Mouse (Mus musculus): ENCODE measurements around the gene Spef1.

The Spef1 gene

DNA sequence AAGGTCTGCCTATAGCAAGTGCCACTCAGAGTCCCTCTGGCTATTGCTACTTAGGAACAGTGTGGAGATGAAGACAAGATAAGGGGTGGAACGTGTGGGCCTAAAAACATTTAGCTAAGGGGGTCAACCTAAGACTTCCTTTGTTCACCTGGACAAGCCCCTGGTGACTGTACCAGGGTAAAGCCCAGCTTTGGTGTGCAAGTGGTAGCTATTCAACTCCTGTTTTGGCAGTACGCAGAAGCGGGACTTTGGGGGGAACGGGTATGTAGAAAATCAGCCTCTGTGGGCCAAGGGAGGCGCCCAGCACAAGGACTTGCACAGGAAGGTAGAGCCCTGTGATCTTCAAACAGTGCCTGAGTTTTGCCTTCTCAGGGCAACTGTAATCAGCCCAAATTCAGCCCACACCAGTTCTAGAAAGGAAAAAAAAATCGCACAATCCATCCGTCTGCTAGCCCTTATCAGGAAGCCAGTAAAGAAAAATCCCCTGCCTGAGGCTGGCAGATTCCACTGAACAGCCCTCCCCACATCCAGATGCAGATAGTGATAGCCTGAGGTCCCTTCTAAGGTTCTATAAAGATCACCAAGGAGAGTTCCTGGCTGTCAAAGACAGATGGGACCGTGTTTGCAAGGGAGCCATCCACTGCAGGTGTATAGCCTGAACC is 18.6 kb upstream of the Spef1 start:
- DNase-seq, result no peak

DNA sequence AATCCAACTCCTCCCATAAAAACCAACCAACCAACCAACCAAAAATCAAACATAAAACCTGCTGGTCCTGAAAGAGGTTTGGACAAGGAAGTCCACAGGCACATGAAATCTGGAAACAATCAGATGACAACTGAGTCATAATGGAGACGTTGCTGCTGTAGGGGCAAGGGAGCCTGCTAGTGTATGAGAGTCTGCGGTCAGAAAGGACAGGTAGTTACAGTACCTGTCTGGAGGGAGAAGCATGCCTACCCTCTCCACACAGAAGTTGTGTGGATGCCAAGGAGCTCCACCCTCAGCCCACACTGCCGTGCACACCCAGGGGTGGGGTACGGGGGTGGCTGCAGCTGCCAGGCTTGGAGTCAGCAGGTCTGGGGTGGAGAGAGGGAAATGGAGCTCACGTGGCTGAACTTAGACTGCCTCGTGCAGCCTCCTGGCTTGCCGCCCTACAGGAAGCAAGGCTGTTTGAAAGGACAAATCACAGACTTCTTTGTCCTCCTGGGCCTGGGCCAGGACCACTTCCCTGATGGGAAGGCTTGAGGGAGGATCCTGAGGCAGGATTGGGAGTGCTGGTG is 17.4 kb upstream of the Spef1 start:
- DNase-seq, result peak; percentile 38 to 59

DNA sequence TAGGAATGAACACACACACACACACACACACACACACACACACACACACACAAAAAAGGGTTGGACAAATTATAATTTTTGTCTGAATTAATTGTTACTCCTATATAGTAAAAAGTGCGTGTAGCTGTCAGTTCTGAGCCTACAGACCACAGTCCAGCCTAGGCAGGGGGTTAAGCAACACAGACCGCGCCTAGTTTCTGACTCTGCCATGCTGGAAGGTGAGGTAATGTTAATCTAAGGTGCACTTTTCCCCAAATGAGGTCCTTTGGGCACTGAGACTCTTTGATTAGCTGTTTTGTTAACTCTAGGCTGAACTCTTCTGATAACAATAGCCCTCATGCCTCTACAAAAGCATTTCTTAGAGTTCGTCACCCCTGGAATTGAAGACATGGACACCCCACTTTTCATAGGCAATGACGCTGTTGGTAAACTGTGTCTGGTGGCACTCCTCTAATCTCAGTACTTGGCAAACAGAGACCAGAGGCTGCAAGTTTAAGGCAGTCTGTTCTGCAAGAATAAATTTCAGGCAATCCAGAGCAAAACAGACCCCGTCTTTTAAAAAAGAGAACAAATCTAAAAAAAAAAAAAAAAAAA is 16.8 kb upstream of the Spef1 start:
- no peak for DNase-seq

DNA sequence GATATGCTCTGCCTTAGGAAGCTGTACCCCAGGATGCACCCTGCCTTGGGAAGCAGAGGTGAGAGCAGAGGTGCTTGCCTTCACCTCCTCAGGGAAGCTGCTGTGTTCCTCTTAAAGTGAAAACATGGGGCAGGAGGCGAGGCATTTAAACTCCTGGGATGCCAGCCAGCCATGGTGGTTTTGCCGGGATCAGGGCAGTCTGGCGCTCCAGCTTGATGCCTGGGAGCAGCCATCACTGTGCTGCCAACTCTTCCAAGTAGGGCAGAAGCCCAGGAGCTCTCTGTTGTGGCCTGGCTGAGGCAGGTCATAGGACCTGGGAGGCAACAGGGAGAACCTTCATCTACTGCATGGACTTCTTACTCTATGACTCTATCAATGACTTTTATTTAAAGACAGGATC is 14.2 kb upstream of the Spef1 start:
- DNase-seq, result peak; percentile 37 to 66

DNA sequence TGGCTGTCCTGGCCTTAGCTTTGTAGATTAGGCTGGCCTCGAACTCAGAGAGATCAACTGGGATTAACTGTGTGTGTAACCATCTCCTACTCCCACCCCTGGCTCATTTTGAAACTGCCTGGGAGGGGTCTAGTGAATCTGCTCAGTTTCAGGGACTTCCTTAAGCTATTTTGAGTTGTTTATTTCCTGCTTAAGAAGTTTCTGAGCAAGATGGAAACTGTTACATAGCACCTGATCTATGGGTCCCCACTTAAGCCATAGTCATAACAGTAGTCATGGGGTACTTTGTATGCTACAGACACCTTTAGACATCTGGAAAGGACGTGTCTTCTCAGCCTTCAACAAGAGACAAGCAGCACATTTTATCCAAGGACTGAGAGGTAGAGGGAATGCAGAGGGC is 13.6 kb upstream of the Spef1 start:
- DNase-seq, result no peak

DNA sequence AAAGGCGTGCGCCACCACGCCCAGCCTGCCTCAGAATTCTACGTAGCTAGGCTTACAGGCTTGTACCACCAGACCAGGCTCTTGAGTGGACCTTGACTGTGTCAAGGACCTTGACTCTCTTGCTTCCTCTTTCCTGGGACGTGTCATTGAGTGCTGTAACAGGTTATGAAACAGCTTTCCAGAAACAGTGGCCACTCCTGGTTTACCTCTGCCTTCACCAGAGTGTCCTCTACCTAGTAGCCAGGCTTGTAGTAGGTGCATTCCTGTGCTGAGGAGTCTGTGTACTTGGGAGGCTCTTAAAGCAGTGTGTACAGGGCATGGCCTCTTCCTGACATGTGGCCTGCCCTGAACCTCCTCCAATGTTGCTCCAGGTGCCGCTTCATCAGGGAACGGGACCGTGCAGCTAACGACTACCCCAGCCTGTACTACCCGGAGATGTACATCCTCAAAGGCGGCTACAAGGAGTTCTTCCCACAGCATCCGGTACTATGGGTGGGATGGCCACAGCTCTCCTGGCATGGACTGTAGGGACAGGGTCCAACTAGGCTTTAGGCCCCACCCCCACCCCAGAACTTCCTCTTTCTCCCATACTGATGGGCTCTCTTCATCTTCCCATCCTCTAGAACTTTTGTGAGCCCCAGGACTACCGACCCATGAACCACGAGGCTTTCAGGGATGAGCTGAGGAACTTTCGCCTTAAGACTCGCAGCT is 9.7 kb upstream of the Spef1 start:
- DNase-seq, result no peak

DNA sequence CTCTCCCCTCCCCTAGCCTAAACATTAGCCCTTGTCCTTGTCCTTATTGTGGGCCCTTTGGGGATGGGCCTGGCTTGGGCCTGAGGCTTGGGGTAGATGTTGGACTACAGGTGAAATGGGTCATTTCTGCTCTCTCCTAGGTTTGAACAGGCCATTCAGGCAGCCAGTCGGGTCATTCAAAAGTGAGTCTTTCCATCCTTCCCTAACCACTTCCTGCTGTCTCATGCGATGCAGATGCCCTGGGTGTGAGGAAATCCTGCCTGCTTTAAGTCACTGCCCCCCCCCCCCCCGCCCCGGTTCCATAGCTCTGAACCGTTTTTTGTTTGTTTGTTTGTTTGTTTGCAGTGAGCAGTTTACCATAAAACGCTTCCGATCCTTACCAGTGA is 3.9 kb upstream of the Spef1 start:
- no peak for DNase-seq

DNA sequence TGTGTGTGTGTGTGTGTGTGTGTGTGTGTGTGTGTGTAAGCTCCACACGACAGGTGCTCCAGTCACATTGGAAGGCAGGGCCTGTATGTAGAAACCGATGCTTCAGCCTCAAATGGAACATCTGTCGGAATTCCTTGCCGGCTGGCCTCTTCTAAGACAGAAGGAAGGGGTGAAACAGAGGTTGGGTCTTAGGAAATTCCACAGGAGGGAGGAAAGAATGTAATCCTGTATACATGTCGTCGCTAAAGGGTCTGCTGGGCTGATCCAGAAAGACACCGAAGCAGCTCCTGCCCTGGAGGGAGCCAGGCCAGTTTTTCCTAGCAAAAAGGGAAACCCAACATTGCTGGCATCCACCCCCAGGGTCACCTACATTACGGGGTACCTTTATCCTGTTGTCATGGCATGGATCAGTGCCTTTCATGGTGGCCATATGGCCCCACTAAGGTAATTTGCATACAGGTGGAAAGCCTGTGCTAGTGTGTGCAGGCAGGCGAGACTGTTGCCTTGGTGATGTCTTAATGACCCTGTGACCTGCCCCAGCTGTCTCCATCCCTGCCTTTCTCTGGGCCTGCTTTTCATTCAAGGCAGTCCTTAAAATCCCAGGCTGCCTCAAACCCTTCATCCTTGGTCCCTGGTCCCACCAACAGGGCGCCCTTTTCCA is 3.4 kb upstream of the Spef1 start:
- DNase-seq, result no peak

DNA sequence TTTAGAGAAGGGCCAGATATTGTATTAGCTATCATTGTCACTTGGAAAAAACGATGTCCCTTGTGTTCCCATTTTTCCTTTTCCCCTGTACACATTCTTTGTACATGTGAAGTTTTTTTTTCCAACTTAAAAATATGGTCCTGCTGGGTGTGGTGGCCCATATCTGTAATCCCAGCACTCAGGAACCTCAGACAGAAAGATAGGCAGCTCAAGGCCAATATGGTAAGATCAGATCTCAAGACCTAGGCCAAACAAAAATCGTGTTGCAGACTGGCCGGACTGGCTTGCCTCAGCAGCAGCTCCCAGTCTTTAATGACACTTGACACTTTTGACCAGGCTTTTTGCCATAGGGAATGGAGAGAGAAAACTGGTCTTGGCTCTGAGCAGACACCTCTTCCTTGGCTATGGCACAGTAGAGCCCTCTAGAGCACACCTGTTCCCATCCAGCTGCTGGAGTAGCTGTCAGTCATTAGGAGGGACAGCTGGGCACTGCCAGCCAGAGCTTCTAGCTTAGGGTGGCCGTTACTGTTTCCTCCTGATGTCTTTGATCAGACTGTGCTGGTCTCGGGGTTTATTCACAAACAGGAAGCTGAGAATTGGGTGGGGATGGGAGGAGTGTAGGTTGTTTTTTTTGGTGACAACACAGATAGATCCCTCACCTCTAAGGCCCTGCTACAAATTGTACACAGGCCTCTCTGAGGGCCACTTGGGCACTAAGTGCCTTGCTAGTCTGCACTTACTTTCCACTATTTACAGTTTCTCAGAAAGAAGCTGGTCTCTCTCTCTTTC is 2.6 kb upstream of the Spef1 start:
- no peak for DNase-seq

DNA sequence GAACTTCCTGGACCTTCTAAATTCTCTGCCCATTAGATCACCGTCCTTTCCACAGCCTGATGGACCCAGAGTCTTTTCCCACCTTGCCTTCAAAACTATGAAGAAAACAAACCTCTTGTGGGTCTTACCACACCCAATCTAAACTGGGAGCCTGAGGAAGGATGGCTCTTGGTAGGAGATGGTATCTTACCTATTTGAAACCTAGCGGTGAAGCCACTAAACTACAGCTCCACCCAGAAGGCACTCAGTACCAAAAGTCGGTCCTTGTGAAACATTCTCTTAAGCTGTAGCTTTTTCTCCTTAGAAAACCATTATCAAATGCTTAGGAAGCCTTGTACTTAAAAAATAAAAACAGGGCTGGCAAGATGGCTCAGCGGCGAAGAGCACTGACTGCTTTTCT is 1.2 kb upstream of the Spef1 start:
- DNase-seq, result no peak

DNA sequence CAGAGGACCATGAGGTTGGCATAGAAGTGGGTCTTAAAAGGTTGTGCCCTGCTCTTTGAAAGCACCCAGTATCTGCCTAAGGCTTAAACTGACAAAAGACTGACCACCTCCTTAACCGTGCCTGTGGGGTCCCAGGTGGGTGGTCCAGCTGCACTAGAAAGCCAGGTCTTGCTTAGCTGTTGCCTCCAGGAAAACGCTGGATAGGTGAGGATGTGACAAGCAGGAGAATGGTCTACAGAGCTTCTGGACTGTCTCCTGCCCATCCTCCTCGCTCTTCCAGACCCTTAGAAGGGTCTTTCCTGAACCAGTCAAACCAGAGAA is 480 bp upstream of the Spef1 start:
- DNase-seq, result no peak

DNA sequence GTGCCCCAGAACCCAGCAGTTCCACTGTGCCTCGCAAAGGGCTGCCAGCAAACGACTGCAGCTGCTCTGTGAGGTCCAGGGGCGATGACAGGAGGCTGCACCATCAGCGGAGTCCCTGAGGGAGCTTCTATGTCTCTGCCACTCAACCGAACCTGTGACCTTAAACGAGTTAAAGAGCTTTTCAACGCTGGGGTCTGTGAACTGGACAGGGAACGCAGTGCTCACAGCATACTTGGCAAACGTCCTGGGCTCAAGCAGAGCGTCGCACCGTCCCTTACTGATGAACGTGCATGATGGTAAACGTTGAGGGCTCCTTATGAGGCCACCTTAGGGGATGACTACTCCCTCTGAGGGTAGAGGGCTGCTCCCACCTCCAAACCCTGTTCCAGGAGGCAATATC is 739 bp downstream of the Spef1 start:
- no peak for DNase-seq

DNA sequence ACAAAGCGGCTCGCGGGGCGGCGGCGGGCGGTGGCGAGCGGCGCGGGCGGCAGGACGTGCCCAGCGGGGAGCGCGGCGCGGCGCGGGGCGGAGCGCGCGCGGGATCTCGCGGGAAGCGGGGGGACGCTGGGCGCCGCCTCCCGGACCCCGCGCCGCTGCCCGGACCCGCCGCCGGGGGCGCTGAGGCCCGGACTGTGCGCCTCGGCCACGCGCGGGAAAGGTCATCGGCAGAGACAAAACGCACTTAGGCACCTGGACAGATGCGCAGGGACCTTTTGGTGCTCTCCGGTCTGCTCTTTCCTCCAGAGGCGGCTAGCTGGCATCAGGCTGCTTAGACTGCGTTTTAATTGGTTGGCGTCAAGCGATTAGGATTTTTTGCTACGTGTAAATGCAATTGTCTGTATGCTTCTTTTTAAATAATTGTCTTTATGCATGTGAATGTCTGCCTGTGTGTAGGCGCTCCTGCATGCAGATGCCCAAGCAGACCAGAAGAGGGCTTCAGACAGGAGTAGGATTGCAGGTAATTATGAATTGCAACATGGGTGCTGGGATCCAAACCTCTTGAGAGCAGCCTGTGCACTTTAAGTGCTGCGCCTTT is 7.0 kb downstream of the Spef1 start, which contains the start of gene Cenpb:
Cenpb (minus strand) TSS at position 78 of the 598 bp plus-strand sequence.
- DNase-seq, result peak; percentile 91 to 95

DNA sequence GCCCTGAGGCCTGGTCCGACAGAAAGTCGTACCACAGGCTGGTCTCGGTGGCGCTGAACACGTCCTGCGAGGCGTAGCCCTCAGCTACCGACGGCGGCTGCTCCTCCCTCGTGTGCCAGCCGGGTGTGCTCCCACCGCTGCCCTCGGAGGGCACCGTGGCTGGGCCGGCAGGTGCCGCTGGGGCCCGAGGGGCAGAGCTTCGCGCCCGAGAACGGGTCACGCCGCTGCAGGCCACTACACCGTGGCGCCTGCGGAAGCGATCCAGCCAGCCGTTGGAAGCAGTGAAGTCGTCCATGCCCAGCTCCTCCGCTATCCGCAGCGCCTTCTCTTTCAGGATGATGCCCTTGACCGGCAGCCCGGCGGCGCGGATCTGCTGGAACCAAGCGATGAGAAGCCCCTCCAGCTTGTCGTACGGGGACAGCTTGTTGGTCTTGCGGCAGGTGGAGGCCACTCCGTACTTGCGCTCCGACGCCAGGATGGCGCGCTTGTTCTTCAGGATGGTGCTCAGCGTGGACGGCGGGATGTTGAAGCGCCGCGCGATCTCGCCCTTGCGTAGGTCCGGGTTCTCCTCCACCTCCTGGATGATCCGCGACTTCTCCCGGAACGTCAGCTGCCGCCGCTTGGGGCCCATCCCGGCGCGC is 7.7 kb downstream of the Spef1 start:
- peak; percentile 76 to 78 for DNase-seq

DNA sequence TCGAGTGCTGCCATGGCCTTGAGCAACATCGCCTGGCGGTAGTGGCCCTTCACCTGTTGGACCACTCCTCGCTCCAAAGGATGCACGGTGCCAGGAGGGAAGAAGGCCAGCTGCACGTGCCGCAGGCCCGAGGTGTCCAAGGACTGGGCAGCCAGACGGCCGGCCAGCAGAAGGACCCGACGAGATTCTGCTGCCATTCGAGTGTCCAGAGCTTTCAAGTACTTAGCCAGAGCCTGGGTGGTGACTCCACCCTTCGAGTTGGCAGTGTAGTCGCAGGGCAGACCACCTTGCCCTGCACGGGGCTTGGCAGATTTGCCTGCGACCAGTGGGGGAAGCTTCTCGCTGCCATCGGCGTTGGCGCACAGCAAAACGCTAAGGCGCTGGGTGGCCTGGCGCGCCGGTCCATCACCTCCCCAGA is 8.2 kb downstream of the Spef1 start:
- peak in 1 of 2 experiments; percentile 46 for DNase-seq

DNA sequence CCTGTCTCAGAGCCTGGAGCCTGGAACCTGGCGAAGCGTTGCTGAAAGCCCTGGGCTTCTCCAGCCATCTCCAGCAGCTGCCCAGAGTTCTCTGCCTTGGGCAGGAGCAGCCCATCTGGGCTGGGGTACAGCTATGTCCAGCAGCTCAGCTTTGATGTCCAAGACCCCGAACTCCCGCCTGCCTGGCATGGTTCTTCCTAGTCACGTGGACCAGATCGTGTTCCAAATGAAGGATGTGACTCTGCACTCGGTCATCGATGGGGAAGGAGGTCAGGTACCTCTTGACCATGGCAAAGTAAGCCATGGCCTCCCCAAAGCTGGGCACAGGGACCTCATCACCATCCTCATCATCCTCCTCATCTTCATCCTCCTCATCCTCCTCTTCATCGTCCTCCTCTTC is 9.2 kb downstream of the Spef1 start:
- peak in 1 of 2 experiments; percentile 24 for DNase-seq

DNA sequence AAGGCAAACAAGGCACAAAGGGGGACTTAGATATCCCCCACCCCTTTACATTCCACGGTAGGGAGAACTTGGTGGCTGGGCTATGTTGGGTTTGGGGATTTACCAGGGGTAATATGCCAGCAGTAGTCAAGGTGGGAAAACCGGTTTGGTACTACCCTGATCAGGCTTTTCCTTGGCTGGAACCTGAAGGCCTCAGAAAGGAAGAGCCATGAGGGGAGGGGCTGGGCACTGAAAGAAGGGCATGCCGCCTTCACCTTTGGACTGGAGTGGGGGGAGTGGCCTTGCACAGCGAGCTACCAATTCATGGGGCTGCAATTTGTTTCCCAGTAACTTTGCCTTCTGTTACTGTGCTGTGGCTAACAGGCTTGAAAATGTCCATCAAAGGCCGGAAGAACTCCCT is 10.6 kb downstream of the Spef1 start:
- DNase-seq, result no peak

DNA sequence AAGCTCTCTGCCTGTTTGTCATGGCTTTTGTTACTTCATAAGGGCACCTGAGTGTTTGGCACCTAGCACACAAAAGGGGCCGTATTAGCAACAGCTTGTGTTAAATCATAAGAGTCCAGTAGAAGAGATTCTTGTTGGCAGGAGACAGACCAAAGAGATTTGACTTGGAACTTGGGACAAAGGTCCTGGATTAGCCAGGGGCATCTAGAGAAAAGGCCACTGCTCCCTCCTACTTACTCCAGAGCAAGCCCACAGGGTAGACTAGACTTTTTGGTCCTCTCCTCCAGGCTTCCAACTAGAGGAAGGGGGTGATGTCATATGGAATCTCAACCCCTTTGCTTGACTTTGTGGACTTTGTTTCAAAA is 11.2 kb downstream of the Spef1 start:
- DNase-seq, result no peak

DNA sequence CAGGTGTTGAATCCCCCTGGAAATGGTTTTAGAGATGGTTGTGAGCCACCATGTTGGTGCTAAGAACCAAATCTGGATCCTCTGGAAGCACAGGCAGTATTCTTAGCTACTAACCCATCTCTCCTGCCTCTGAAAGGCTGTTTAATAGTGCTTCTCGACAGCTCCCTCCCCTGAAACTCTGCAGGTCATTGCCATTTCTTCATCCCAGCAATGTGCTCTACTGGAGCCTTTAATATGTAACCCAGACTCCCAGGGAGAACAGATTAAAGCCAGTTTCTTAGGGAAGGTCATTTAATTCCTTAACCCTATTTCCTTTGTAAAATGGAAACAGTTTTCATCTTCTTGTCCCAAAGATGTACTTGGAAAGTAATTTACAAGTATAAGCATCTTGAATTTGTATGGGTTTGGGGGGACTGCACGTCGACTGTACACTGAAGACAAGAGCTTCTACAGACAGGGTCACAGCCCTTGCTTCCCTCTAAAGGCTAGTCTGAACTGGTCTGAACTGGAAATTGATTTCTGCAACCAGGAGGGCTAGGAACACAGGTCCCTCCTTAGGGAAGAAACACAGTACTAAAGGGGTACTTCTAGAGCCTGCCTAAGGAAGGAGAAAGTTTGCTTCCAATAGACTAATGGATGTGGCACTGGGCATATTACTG is 11.7 kb downstream of the Spef1 start:
- no peak for DNase-seq

DNA sequence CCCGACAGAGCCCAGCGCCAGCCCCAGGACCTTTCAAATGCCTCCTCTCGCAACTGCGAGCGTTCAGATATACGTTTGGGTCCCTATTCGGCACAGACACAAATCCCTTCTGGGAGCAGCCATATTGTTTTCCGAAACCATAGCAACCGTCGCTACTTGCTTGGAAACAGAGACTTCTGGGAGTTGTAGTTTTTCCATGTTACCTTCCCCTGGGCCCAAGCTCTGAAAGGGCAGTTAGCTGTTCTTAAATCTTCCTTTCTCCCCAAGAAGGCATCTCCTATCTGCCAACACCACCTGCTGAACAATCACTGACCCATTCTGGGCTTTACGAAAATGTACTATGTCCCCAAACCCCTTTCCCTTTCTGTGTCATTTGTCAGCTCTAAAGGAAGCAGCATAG is 12.4 kb downstream of the Spef1 start:
- peak; percentile 61 to 67 for DNase-seq

DNA sequence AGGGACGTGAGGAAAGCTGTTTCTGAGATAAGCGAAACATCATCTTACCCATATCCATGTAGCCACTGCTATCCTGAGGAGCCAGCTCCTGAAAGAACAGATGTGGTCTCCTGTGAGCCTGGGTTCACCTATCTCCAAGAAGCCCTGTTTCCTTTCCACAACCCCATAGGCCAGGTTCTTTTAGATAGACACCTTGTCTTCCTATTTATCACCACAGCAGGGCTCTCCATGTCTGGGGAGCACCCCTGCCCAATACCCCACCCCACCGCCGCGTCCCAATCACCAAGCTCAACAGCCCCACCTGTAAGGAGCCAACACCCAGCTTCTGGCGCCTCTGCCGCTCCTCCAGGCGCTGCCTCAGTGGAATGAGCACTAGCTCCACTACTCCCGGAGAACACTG is 14.8 kb downstream of the Spef1 start:
- DNase-seq, result no peak
